Mouse (Mus musculus) c-Kit-positive CD71-positive TER-119-negative erythroid progenitor cells, embryonic 14.5 days (primary cell): Measurements from ENCODE around the gene Myo1a.

Experiments
- DNase-seq: peaks from one replicate; pipeline ENCODE4 v3.0.0-alpha.2; 2013; ENCODE audit warnings: low read depth

Myo1a gene

DNA sequence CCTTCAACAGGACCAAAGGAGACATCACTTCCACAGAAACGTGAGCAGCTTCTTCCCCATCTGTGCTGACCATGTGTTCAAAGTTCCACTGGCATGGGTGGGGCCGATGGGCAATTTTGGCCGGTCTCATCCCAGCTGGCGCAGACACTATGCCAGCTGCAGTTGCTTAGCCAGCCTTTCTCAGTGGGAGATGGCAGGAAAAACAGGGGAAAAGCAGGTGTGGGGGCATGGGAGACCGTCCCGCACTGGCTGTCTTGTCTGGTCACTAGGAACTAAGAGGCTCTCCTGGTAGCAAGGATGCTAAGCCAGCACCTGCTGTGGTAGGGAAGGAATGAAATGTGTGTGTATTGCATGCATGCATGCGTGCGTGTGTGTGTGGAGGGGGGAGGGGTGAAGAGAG is 23.5 kb downstream of the Myo1a start:
- no peak for DNase-seq

DNA sequence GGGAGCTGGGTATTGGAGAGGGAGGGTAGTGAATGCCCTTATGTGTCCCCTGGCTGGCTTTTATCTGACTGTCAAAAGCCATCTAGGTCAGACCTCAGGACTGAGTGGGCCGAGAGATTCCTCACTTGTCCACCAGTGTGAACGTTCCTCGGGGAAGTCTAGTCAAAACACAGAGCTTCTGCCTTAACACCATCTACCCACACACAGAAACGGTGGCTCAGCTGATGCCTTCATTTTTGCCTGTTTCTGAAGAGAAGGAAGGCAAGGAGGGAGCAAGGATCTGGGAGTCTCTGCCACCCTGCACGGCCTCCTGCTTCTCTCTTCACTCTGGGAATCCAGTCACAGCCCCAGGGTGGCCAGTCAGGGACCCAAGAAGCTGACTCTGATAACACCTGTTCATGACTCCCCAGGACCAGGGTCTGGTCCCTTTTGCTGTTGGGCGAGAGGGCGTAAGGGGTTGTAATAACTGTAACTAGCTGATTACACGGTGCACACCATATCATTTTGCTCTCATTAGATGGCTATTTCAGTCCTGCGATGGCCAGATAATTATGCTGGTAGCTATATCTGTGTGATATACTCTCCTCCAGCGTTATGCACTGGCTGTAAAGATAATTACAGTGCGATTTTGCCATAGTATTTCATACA is 25.4 kb downstream of the Myo1a start:
- no peak for DNase-seq

DNA sequence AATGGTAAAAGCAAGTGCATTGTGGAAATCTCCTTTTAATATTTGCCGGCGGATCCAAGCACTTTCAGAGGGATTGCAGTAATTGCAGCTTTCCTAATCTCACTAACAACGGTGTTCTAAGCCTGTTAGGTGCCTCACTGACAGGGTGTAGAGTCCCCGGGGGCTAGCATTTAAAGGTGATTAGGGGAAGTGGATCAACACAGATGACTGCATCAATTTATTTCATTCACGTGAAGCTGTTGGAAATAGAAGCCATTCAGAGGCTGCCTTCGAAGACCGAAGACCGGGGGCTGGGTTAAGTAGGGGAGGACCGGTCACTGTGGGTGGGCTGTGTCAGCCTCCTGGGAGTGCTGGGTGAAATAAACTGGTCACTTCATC is 26.0 kb downstream of the Myo1a start:
- no peak for DNase-seq

DNA sequence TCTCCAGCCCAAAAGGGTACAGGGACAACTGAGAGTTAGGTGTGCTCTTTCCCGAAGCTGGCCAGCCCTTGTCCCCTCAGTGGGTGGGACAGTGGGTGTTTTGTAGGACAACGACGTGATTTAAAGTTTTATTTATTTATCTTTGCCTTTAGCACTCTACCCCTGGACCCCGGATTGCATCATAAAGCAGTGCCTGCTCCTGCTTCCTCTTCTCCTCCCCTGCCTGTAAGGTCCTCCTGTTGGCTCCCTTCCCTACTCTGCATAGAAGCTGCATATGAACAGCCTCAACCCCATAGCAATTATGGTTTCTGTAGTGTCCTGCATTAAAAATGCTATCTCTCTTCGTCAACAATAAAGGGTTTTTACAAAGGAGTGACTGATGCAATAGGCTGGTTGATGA is 26.4 kb downstream of the Myo1a start:
- DNase-seq, result no peak

DNA sequence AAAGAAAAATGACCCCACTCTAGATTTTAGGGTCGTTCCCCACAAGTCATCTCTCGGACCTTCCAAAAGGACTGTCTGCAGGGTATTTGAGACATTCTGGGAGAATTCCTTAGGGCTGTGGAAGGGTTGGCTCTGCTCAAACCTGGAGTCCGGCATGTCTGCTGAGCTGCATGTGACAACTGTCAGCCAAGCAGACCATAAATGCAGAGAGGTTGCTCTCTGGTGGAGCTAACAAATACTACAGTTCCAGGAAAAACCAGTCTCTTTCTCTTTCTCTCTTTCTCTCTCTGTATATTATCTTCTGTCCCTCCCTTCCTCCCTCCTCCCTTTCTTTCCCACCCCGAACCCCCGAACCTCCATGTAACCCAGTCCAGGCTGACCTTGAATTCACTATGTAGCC is 29.5 kb downstream of the Myo1a start:
- no peak for DNase-seq

DNA sequence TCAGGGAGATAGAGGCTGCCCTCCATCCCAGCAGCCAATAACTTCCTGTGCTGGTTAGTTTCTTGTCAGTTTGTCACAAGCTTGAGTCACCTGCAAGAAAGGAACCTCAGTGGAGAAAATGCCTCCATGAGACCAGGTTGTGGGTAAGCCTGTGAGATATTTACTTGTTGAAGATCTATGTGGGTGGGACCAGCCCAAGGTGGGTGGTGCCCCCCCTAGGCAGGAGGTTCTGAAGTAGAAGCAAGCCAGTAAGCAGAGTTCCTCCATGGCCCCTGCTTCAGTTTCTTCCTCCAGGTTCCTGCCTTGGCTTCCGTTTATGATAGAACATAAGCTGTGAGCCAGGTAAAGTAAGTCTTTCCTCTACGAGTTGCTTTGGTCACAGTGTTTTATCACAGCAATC is 31.3 kb downstream of the Myo1a start:
- no peak for DNase-seq

DNA sequence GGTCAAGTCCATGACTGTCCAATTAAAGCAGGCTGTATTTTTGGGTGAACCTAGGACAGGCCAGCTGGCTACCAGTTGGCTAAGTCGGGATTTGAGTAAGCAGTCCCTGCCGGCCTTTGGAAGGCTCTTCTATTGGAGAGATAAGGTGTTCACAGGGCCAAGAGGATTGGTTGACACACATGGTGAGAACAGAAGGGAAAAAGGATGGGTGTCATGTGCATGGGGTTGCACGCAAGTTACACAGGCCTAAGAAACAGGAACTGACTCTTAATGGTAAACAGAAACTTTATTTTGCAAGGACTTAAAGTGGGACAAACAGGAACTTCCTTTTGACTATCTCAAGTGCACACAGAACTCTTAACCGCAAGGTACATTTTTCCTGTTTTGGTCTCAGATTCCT is 31.9 kb downstream of the Myo1a start:
- DNase-seq, result no peak

DNA sequence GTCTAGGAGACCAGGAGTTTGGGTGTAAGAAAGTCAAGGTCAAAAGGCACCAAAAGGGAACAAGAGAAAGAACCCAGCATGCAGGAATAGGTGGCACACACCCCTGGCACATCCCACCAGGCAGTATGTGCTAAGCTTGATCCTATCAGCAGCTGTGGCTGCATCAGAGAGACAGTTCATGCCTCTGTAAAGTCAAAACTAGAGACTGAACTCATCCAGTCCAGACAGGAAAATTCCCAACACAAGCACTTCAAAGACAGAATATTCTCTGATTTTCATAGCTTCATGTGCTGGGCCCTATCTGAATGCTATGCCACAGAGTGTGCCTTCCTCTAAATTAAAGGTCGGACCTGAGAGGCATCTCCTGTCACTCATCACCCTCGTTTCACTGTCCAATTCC is 32.6 kb downstream of the Myo1a start:
- no peak for DNase-seq

DNA sequence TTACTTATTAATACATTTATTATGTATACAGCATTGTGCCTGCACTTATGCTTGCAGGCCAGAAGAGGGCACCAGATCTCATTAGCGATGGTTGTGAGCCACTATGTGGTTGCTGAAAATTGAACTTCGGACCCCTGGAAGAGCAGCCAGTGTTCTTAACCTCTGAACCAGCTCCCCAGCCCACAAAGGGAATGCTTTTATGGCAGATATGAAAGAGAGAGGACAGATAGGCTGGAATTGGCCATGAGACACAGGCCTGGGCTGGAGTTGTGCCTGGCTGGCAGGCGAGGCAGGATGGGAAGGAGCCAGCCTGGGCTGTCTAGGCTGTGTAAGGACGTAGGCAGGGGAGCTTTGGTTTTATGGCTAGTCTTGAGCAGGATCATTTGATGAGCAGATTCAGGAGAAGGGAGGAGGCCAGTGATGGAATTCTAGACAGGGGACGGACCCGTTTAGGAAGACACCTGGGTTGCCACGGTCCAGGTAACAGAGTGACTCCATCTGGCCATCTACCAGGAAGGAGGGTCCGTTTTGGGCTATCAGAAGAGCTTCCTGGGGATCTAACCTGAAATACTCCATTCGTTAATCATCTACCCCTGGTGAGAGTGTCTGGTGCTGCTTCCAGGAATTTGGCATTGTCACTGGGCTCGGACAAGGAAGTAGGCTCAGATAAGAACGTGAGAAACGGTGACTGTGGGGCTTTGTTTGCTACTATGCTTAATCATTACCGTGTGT is 33.3 kb downstream of the Myo1a start:
- DNase-seq, result no peak

DNA sequence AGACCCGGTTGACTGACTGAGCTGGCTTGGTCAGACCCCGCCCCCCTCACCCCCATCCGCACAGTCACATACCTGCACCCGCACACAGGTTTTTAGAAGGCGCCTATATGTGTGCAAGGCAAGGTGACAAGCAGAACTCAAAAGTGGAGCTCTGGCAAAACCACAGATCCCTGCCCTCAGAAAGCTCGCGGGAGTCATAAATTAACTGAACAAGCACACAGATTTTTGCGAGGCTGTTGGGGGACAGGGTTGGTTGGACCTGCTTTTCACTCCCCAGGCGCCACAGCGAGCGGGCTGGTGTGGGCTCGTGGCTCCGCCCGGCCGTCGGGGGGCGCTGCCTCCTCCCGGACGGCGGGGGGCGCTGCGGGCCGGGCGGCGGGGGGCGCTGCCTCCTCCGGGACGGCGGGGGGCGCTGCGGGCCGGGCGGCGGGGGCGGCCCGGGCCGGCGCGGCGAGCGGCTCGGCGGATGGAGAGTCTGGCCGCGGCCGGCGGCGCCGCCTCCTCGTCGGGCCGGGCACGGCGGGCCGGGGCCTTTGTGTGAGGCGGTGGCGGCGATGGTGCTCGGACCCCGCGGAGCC is 34.2 kb downstream of the Myo1a start, which contains the start of gene Zbtb39:
Zbtb39 (plus strand) TSS at position 456 of the 578 bp plus-strand sequence.
- no peak for DNase-seq

DNA sequence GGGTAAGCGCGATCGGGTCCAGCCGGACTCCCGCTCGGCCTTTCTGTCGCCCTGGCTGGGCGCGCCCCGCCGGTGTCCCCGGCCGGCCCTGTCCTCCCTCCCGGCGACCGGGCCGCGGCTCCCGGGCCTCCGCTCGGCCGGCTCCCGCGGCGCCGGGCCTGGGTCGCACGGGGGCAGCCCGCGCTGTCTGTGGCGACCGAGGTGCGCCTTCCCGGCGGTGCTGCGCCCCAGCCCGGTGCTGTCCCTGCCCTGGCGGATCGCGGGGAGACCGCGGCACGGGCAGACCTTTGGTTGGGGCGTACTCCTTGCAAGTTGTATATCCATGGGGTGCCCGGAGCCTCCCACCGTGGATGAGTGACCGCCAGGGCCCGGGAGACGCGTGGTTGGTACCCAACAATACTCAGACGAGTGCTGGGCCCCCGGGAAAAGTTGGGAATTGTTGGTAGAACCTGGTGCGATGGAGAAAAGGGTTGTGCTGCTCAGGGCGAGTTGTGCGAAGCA is 34.7 kb downstream of the Myo1a start:
- DNase-seq, result no peak

DNA sequence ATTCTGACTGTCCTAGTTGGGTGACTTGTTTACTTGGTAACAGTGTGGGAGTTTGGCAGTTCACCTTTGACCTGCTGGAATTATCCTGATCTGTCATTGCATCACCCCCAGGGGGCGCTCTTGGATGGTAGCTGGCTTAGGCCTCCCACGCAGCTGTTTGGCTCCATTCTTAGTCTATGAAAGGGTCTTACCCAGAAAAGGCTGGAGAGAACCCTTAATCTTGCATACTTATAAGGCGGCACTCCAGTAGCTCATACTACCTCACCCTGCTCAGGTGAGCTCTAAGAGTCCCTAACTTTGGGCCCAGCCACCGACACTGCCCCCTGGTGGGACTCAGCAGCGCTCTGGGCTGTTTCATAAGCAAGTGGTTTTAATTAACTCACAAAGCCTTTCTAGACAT is 39.7 kb downstream of the Myo1a start:
- DNase-seq, result no peak

DNA sequence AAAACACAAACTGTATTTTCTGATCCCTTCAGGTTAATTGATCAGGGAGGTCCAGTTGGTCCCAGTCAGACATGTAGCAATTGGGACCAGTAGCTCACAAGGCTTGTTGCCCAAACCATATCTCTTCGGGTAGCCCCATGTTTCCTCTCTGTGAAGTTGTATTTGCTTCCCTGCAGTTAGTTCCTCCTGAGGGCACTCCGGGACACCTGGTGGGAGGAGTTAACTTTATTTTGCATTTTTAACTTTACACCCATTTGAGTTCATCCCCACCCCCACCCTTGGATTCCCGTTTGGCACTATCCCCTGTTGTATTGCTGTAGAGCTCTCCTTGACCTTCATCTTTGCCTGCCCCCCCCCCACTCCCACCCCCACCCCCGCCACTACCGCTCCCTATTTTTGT is 40.9 kb downstream of the Myo1a start:
- DNase-seq, result no peak

DNA sequence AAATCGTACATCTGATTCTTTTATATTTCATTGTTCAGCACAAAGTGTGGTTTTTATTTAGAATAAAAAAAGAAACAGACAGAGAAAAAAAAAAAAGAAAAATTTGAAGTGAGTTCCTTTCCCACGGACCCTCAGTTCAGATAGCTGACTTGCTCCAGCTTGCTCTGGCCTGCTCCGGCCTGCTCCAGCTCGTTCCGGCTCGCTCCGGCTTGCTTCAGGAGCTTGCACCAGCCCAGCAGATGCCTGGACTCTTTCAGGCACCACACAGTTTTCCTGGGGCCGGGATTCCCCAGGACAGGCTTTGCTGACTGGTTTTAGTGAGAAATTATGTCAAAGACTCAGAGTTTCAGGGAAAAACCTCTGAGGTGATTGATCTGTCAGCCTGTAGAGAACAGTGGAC is 42.3 kb downstream of the Myo1a start:
- no peak for DNase-seq

DNA sequence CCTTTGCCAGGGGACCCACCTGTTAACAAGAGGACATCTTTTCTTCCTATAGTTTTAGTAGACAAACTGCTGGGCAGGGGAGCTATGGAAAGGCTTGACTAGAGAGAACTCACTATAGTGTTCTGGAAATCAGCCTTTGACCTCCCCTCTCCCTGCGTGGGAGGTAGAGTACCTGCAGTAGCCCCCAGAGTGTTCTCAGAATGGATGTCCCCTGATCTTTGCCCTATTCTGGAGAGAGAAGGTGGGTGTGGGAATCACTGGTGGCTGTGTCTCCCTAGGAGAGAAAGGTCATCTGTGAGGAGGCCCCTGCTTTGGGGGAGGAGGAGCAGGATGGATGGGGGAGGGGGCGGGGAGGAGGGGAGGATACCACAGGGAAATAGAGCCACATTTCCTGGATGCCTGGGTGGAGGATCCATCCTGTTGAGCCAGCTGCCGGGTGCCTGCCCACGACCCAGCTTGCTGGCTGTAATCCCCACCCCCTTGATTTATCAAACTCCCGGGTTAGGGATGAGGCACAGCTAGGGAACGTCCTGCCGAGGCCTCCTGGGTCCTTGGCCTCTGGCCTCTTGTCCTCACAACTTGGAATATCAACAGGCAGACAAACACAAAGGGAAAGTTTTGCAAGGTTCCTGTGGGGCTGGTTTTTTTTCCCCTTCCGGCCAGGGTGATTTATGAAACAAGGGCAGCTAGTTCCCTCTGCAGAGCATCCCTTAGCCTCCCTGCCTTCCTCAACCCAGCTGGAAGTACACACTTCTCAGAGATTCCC is 44.1 kb downstream of the Myo1a start:
- no peak for DNase-seq

DNA sequence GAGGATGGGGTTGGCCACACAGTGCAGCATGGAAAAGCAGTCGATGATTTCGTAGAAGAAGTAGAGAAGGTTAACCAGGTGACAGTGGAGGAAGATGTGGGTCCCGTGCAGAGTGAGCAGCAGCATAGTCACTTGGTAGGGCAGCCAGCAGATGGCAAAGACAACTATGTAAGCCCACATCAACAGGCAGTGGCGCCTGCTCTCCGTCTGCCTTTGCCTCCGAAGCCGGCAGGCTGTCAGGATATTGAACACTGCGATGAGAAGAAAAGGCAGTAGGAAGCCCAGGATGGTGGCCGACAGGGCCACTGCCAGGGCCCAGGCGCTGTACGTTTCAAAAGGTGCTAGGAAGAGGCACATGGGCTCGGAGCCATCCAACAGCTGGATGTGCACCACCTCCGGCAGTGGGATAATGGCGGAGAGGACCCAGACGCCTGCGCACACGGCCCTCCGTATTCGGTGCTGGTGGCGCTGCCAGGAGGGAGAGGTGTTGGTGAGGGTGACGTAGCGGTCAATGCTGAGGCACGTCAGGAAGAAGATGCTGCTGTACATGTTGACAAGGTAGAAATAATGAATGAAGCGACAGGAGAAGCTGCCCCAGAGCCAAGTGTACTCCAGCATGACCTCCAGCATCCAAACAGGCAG is 45.3 kb downstream of the Myo1a start:
- DNase-seq, result no peak

DNA sequence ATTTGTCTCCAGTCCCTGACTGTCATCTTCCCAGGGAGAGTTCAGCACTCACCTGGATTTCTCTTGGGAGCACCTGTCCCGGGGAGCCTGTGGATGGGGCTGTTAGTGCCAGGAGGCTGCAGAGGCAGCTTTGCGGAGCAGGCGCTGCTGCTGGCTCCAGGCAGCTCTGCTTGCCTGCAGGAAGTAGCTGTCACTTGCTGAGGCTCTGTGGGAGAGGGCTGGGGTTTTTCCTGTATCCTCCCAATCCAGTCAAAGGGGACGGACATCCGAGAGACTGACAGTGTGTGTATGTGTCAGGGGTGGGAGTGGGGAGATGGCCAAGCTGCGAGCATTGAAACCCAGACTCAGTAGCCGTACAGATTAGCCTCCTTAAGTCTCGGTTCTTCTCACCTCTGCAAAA is 46.6 kb downstream of the Myo1a start, which contains the start of gene Gpr182:
Gpr182 (minus strand) TSS at position 185 of the 400 bp plus-strand sequence.
- DNase-seq, result no peak

DNA sequence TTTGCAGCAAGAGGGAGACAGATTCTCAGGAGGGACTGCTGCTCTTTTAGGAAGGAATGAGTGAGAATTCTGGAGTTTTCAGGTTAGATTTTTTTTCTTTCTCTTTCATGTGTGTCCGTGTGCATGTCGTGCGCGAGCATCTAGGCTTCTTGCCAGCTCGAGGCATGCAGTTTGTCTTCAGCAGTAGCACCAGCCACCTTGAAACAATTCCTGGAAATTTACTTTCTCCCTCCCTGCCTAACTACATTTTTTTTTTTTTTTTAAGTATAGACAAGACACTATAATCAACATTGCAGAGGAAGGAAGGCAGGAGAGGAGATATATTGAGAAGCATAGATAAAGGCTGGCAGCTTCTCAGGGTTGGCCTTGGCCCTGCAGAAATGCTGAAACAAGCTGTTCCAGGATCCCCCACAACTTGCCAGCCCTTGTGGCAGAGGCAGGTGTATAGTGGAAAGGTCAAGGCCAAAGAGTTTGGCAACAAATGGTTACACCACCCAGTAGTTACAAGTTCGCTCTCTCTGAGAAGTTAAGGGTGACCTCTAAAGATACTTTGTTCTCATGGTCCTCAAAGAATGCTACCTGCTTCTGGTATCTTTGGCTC is 49.7 kb downstream of the Myo1a start:
- no peak for DNase-seq

DNA sequence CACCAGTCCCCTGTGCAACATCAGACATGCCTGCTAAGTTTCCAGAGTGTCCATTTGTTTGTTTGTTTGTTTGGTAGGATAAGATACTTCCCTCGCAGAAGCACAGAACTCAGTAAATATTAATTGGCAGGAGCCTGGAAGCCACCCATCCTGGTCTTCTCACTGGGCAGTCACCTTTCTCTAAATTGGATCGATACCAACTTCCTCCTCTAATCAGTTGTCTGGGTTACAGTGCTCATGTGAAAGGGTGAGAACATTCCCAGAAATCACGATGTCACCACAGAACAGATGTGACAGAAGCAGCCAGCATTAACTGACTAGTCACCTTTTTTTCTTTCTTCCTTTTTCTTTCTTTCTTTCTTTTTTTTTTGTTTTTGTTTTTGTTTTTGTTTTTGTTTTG is 50.3 kb downstream of the Myo1a start:
- no peak for DNase-seq

DNA sequence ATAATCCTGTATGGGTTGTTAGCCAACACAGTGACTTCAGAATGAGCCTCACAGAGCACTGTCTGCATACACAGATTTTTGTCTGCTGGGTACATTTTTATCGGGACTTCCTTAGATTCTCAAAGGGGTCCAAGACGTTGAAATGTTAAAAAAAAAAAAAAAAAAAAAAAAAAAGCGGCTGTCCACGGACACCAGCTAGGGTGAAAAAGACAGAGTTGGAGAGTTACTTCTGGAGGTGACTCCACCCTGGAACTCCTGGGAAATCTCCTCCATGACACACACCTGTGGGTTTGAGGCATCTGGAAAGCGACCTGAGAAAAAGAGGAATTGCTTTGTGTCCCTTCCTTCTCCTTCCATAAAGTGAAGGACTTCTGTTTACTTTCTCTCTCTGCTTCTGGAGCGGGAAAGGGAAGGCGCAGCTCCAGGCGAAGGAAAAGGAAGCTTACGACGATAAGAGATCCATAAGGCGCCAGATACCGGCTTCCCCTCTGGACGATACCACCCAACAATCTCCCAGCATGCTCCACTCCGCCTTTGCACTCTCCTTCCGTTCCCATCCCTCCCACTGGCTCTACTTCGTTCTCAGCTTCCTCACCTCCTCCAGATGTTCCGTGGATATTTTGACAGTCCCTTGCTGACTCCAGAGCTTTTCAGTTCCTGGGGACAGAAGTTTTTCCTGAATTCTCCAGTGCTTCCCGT is 50.9 kb downstream of the Myo1a start:
- DNase-seq, result no peak
